Mouse (Mus musculus) layer of hippocampus, adult 2 months (tissue): Measurements from ENCODE around the gene Scnm1. TPM values are rescaled to one million over a fixed set of nuclear protein-coding genes. Genes with fewer than 3 reads are reported as not detected.

Experiments
- DNase-seq, 2 experiments: peaks; one replicate each; pipeline ENCODE4 v3.0.0; 2022; ENCODE audit warnings: low spot score in 2 of 2
- H3K27ac ChIP-seq: fragments of 200-600 bp; 2 replicates; pipeline ENCODE4 v1.8.1; 2022
- H3K4me3 ChIP-seq: fragments of 200-600 bp; 2 replicates; pipeline ENCODE4 v1.8.1; 2022; ENCODE audit warnings: mild to moderate bottlenecking
- CTCF ChIP-seq: fragments of 200-600 bp; conservative IDR thresholded peaks from 2 replicates; pipeline ENCODE4 v1.8.1; 2022; ENCODE audit warnings: antibody characterized with exemption, mild to moderate bottlenecking, moderate library complexity
- total RNA-seq, 2 experiments: library from RNA; stranded (reverse); gene quantifications; 2 replicates each; pipeline ENCODE4 v1.2.3; 2021

Gene Scnm1
- total RNA-seq, 2 experiments from 2014 or later: 50.4 to 57.5 TPM

DNA sequence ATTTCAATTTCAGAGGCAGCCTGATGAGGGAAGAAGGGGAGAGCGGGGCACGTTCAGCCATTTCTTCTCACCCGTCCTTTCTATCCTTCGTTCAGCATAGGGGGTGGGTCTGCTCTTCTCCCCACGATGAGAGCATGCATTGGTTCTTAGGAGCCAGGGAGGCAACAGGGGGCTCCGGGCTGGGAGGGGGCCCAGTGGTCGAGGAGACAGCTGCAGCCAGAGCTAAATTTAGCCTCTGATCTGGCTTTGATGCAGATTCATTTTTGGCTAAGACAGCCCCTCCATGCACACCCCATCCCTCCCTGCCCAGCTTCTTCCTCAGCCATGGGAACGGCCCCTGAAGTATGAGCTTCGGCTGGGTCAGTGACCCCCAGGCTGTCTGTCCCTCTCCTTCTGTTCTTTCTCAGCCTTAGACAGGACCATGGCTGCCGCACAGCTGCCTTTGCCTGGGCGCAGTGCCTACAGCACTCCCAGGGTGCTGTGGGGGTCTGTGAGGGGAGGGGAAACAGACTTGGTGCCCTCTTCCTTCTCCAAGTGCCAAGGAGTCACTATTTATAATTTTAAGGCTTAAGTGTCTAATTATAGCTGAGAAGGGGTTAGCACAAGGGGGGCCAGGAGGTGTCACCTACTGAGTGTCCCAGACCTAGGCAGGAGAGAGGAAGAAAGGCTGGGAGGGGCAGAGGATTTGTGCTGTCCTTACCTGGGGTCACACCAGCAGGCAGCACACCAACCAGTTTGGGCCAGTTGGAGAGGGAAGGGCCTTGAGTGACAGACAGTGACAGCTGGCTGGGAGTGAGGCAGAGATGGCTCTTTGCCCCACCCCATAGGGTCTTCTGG is 29.8 kb upstream of the Scnm1 start:
- no peak for DNase-seq
- TF ChIP-seq CTCF: no peak
- H3K27ac ChIP-seq: no peak overlapping the region
- no peak overlapping the region for H3K4me3 ChIP-seq

DNA sequence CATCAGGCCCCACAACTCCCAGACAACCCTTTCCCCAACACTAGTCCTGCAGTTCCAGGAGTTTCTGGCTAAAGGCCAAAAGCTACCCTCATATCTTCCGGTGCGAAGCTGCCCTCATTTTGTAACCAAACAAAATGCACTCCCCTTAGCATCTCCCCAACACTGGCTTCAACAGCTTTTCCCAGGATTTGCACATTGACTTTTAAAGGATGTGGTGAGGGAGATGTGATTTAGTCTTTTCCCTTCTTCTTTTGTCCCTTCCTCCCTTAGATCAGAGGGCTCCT is 28.5 kb upstream of the Scnm1 start:
- TF ChIP-seq CTCF: no peak
- DNase-seq: no peak
- Histone ChIP-seq H3K4me3 (no peak overlapping the region; the same call in 1 of the 2 replicates), H3K27ac (no peak overlapping the region)

DNA sequence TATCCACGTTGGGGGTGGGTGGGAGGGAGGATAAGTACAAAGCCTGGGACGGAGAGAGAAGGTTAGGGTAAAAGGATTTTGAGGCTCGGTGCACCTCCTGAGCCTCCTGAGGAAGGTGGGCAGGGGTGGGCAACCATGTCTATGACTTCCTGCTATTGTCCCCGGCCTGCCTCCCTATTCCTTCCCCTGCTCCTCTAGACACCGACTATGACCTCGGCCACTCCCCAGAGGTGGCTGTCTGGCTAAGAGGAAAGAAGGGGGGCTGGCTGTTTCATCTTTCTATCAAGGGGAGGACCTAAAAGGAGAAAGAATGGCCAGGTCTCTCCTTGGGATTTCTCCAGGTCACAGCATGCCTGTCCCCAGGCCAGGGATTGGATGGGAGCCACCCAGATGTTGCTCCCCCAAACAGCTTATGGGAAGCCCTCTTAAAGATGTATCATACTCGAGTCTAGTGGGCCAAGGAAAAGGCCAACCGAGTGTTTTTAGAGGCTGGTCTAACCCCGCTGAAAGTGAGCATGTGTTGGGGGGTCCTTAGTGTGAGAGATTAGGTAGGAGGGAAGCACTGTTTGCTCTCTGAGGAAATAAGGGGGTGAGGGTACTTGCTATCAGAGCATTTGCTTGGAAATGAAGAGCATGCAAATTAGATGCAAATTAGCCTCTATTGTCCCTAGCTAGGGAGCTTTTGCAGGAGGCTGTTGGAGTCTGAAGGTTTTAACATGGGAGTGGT is 28.0 kb upstream of the Scnm1 start:
- no peak for DNase-seq
- TF ChIP-seq CTCF: no peak
- H3K27ac ChIP-seq: peak overlapping the region; percentile 77
- peak overlapping the region; percentile 60 for H3K4me3 ChIP-seq

DNA sequence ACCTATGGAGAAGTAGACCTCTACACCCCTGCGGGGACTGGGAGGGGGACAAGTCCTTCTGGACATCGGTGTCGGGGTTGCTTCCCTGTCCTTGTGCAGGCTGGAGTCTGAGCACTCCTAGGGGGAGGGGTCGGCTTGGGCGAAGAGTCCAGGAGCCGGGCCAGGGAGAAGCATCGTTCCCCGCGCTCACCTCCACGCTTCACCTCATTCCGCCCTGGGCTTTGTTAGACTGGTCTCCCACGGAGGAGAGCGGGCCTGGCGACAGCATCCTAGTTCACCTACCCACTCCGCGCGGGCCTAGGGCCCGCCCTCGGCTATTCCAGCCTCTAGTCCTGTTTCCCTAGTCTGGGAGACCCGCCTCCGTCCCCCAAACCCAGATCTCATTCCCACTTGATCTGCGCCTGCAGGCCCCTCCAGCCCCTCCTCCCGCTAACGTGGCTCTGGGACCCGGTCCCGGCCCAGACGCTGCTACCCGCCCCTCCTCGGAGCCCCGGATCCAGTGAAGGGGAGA is 27.3 kb upstream of the Scnm1 start:
- peak overlapping the region; percentile 77 for H3K27ac ChIP-seq
- no peak for TF ChIP-seq CTCF
- H3K4me3 ChIP-seq: peak overlapping the region; percentile 60
- no peak for DNase-seq

DNA sequence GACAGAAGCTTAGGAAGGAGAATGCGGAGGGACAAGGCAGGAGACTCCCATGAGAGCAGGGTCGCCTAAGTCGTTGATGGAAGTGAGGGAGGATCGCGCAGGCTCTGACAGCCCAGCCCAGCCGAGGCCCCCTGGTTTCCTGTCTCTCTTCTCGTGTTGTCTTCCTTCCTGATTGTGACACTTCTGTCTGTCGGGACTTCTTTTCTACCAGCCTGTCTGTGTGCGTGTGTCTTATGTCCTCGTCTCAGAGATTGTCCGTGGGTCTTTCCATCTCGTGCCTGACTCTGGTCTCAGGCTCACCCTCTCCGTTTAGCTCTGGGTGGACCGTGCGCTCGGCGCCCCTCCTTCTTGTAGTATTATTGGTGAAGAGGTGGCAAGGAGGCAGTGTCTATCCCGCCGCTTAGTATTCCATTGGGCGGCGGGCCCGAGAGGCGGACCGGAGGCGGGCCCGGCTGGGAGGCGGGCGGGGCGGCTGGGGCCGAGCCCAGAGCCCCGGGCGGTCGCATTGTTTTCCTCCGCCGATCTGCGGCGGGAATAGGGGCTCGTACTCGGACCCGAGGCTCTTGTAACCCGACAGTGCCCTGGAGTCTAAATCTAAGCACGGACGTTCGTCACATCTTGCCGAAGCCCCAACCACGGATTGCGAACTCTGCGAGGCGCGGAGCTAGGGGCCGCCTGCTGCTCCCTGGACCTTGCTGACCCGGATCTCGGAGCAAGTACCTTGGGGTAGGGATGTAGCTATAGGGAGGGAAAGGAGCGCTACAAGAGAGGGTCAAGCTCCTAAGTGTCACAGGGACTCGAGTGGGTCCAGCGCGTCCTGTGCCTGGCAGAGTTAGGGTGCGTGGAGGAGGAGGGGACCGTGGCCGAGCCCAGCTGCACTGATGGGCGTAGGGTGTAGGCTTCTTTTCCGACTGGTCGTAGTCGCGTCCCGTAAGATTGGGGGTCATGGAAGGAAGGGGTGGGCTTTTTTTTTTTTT is 26.5 kb upstream of the Scnm1 start, which contains the start of gene Sema6c:
Gene Sema6c (plus strand): TSS at position 471 of the 977 bp plus-strand sequence.
- Histone ChIP-seq H3K27ac (peak within 1 kb of the TSS; percentile 77), H3K4me3 (peak within 1 kb of the TSS; percentile 60)
- DNase-seq: peak; percentile 87 to 92
- no peak for TF ChIP-seq CTCF

DNA sequence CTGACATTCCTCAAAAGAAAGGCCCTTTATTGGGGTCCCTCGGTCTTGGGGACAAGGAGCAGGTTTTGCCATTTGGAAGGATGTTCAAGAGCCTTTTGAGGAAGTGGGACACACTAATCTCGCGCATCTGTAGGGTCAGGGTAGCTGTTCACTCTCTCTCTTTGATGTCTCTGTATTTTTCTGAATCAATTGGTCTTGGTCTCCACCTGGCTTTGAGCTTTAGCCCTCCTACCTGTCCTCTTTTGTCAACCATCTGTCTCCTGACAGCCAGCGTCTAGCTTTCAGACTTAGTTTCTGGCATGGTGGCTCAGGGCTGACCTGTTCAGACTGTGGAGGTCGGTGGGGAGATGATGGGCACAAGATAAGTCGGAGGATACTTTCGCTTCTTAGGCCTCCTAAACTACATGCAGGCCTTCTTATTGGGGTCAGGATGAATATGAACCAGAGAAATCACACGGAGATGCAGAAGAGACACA is 25.7 kb upstream of the Scnm1 start:
- TF ChIP-seq CTCF: no peak
- no peak for DNase-seq
- Histone ChIP-seq H3K27ac (peak overlapping the region; percentile 72), H3K4me3 (peak overlapping the region; percentile 60)

DNA sequence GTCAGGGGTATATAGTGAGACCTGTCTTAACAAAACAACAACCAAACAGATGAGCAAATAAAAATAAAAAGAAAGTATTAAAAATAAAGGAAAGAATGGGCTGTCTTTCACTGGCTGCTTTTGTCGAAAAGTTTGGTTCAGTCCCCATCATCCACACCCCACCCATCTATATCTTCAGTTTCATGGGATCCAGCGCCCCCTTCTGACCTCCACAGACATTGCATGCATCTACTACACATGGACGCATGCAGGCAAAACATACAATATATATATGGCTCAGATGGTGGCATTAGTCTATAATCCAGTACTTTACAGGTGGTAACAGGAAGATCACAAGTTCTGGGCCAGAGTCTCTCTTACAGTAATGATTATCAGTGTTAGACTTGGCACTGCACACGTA is 20.1 kb upstream of the Scnm1 start:
- Histone ChIP-seq H3K27ac (no peak overlapping the region), H3K4me3 (no peak overlapping the region)
- TF ChIP-seq CTCF: peak; percentile 78
- no peak for DNase-seq

DNA sequence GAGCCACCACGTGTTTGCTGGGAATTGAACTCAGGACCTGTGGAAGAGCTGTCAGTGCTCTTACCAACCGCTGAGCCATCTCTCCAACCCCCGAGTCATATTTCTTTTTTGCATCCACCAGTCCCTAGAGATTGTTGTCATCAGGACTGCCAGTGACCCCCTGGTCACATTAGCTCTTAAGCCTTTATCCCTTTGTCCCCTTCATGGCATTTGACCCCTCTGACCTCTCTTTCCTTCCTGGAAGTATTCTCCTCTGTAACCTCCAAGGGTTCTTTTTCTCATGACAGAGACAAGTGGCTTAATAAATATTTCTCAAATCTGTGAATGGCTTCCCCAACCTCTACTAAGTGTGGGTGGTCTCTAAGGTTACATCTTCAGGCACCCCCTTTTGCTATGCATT is 14.1 kb upstream of the Scnm1 start:
- no peak for DNase-seq
- Histone ChIP-seq H3K27ac (no peak overlapping the region), H3K4me3 (no peak overlapping the region)
- TF ChIP-seq CTCF: no peak

DNA sequence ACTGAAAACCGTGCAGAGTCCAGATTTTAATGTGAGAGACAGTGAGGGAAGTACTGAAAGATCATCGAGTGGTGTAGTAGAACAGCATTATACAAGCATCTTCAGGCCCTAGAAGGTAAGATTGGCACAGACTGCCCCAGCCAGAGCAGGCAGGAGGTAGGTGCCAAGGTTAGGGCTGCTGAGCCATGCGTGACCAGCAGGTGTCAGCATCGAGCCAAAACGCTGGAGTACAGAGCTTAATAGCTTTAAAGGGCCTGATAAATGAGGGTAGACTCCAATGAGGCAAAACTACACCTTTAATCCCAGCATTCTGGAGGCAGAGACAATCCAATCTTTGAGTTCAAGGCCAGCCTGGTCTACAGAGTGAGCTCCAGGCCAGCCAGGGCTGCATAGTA is 8.8 kb upstream of the Scnm1 start:
- peak; percentile 97 for TF ChIP-seq CTCF
- no peak overlapping the region for H3K27ac ChIP-seq
- no peak overlapping the region for H3K4me3 ChIP-seq
- DNase-seq: peak; percentile 82 to 92

DNA sequence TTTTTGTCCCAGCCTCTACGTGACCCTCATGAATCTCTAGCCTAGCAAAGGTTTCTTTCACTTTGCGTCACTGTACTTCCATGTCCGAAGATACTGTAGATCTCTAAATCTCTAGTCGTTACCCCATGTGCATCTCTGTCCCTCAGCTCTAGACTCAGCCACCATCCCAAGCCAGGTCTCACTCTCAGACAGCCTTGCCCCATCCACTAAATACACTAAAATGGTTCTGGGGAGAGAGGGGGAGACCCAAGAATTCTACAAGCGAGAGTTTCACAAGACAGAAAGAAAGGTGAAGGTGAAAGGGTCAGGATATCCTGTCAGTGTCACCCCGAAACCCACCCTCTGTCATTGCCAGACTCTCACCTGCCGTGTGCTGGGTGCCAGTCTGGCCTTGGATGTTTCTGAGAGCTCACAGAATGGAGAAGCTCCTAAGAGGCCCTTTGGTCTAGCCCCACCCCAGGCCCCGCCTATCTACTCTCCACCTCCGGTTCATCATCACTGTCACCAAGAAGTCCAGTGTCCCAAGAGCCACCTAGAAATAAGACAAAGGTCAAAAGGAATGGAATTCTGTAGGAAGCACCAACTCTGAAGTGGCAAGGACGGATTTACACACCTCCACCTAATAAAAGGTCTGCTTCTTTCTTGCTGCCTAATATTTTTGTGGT is 8.3 kb upstream of the Scnm1 start, which contains the start of gene Tnfaip8l2:
Gene Tnfaip8l2 (minus strand): TSS at position 409 of the 665 bp plus-strand sequence.
- H3K4me3 ChIP-seq: peak within 1 kb of the TSS; percentile 15
- no peak for DNase-seq
- TF ChIP-seq CTCF: no peak
- H3K27ac ChIP-seq: peak within 1 kb of the TSS; percentile 29; the same call in 1 of the 2 replicates

DNA sequence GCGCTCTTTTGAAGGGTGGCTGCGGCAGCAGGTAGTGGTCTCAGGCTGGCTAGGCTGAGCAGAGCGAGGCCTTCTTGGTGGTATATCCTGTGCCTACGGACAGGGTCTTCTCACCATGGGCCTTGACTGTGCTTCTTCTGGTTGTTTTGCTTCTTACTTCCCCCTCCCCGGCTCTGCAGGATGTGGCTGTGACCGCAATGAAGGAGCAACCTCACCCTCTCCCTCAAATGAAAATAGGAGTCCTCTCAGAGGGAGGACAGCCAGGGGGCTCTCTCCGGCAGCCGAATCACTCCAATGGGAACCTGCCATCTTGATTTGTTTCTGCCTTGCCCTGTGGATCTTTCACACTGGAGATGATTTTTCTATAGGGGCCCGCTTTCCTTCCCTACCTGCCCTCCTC is 7.7 kb upstream of the Scnm1 start:
- Histone ChIP-seq H3K27ac (no peak overlapping the region; the same call in 1 of the 2 replicates), H3K4me3 (peak overlapping the region; percentile 15)
- no peak for TF ChIP-seq CTCF
- DNase-seq: no peak

DNA sequence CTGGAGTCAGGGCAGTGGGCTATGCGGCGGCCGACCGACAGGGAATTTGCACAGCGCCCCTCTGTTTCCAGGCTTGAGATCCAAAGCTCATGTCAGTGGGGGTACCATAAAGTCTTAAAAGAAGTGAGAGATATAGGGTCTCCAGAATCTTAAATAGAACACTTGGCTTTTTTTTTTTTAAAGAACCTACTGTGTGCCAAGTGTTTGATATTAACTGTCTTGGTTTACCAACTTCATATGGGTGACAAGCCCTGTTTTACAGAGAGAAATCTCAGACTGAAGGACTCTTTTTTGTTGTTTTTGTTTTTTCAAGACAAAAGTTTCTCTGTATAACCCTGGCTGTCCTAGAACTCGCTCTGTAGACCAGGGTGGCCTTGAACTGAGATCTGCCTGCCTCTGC is 7.0 kb upstream of the Scnm1 start:
- Histone ChIP-seq H3K4me3 (no peak overlapping the region), H3K27ac (no peak overlapping the region)
- TF ChIP-seq CTCF: no peak
- no peak for DNase-seq
